Mouse (Mus musculus) embryonic stem cell, embryonic (primary cell): ENCODE measurements around the gene Car15.

Source experiments
- CTCF ChIA-PET, 4 experiments: fragments of 300-600 bp in 2 of 4; fragments of 350-600 bp in 2 of 4; sonication (Branson Sonifier 250); formaldehyde crosslinking; loops; one replicate each; lab custom pipeline; 2022; ENCODE audit warnings: inconsistent platforms in 2 of 4; lab: Charles Lee
- POLR2A ChIA-PET, 4 experiments: fragments of 300-600 bp in 2 of 4; fragments of 350-600 bp in 2 of 4; sonication (Branson Sonifier 250); formaldehyde crosslinking; loops; one replicate each; lab custom pipeline; 2022; ENCODE audit warnings: antibody characterized with exemption in 4 of 4, inconsistent platforms in 1 of 4; lab: Charles Lee

Gene Car15

DNA sequence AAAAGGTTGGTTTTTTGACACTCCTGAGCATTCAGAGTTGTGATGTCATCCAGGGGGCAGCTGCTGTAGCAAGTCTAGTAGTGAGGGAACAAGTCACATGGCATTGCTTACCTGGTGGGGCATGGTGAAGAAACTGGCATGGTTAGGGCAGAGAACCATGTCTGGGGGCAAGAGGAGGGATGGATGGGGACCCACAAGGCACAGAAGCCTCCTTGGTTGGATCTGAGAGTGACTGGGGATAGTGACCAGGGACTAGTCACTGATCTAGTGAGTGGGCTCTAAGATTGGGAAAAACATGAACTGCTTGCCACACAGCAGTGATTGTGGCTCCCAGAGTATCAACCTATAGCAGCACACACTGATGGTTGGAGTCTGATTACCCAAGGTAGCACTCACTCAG is 38.6 kb downstream of the Car15 start:
- CTCF ChIA-PET = interaction anchor here in 1 of 4 experiments (1.5 kb wide), 1 partner anchor 15 kb away, joined by 5 read pairs; no protein-coding TSS in a partner anchor
- POLR2A ChIA-PET = interaction anchor here in 3 of 4 experiments (0.6 to 5.0 kb wide), 5 partner anchors 8 to 1973 kb away, joined by 4 to 33 read pairs (median 13); no protein-coding TSS in a partner anchor

DNA sequence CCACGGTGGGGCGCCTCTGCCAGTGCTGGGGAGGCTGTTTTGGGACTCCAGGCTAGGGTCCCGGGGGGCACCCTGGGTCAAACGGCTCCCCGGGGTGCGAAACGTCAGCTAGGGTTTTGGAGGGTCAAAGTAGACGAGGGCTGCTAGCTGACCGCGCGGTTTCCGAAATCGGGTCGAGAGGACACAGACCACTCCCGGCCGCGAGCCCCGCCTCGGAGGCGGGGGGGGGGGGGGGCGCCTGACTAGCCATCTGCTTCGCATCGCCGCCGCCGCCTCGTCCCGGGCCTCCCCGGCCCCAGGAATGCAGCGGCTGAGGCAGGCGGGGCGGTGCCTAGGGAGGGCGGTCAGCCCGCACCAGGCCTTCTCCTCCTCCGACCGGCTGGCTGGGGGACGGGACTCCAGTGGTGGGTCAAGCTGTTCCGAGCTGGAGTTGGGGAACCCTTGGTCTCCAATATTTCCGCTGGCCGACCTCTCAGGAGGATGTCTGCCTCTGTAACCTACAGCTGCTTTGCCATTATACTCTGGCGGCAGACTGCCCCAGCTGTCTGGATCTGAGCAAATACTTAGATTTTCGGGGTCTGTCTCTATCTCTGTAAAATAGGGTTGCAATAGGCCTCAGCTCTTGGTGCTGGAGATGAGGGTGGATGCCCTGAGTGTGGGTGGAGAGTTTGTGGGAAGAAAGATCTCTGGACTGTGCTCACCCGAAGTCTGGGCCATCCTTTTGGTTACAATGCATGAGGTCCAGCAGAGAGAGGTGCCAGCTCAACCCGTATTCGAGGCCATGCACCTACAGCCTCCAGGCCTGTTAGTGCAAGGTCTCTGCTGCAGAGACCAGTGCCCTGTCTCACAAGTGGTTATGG is 39.6 kb downstream of the Car15 start:
- CTCF ChIA-PET = interaction anchor here in 3 of 4 experiments (0.8 to 1.6 kb wide), 7 partner anchors 14 to 140 kb away, joined by 3 to 7 read pairs (median 5); partner anchors contain the start of gene Klhl22 (in 1 of the 3)

DNA sequence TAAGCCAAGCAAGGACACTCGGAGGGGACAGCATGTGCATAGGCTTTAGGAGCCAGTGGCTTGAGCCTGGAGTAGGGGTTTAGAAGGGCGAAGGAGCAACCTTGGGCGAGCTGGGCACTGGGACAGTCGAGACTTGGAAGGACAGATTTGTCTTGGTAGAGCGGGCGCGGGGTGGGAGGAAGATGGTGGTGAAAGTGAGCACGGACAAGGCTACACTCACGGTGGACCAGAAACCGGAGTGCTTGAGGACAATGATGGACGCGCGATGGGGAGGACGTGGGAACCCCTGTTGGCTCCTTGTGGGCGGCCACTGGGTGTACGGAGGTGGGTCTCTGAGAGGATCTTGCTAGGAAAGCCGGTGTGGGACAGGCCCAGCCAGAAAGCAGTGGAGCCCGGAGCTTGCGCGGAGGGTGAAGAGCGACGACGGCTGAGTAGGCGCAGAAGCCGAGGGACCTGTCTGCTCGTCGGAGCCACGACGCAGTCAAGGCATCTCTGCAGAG is 40.3 kb downstream of the Car15 start:
- ChIA-PET POLR2A (interaction anchor here in 3 of 4 experiments (0.7 to 5.0 kb wide), 12 partner anchors 9 to 161 kb away, joined by 3 to 33 read pairs (median 3); partner anchors contain the start of gene Klhl22 (in 2 of the 3)), CTCF (interaction anchor here in 2 of 4 experiments (0.6 to 1.7 kb wide), 6 partner anchors 9 to 54 kb away, joined by 3 to 6 read pairs (median 4); partner anchors contain the start of gene Klhl22 (in 1 of the 2))

More for the DNA sequence above, 39.6 kb downstream of the Car15 start:
- POLR2A ChIA-PET = interaction anchor here in 3 of 4 experiments (0.7 to 5.0 kb wide), 11 partner anchors 9 to 161 kb away, joined by 3 to 33 read pairs (median 3); partner anchors contain the start of genes Klhl22 (in 2 of the 3) and Ess2 (in 1 of the 3)

DNA sequence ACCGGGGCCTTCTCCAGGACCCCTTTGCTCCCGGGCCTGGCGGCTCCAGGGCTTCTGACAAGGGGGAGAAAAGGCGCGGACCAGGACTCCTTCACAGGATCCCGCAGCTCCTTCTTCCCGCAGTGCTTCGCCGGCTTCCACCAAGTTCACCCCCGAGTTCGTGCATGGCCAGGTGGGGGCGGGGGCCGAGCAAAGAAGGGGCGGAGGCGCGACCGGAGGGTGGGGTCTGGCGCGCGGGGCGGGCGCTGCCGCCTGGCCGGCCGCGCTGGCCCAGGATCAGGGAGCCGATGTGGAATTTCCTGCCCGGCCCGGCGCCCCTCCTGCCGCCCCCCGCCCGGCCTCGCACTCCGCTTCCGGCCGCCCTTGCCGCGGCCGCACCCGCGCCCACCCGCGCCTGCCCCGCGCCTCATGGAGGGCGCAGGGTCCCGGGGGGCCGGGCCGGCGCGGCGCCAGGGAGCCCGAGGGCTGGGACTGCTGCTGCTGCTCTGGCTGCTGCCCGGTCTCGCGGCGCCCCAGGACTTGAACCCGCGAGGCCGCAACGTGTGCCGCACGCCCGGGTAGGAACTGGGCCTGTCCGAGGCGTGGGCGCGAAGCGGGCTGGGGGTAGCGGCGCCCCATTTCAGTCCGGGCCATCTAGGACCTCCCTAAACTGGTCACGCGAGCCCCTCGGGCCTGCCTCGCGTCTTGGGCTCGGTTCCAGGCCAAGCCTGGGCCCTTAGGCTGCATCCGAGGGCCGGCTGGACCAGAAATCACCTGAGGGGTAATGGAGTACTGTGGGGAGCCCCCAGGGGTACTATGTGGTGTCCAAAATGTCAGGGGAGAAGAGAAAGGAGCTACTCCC is 41.0 kb downstream of the Car15 start, which contains the start of gene Scarf2:
Scarf2 (plus strand) TSS at position 312 of the 841 bp plus-strand sequence.
- POLR2A ChIA-PET = interaction anchor here (0.6 to 5.0 kb wide), 19 partner anchors 9 to 176 kb away, joined by 3 to 33 read pairs (median 4); partner anchors contain the start of gene Klhl22 (in 3 of the 4)
- CTCF ChIA-PET = interaction anchor here in 3 of 4 experiments (0.6 to 1.8 kb wide), 10 partner anchors 10 to 239 kb away, joined by 3 to 6 read pairs (median 4); no protein-coding TSS in a partner anchor

DNA sequence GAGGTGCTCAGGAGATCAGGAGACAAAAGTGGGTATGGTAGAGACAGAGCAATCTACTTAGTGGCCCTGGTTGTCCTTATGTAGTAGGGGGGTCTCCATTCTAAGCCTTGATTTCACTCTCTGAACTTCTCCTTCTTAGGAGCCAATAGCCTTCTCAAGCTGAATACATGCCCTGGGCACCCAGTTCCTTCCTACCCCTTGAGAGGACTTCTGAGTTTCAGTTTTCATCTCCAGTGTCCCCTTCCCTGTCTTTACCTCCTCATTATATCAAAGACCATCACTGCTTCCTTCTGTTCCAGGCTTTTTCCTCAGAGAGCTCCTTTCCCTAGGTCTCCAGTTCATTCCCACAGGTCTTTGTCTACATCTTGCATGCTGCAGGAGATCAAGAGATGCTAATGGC is 41.6 kb downstream of the Car15 start:
- POLR2A ChIA-PET = interaction anchor here (0.6 to 5.0 kb wide), 17 partner anchors 10 to 293 kb away, joined by 3 to 33 read pairs (median 3); partner anchors contain the start of gene Klhl22 (in 2 of the 4)
- CTCF ChIA-PET = interaction anchor here in 3 of 4 experiments (0.5 to 1.8 kb wide), 9 partner anchors 11 to 238 kb away, joined by 3 to 5 read pairs (median 3); no protein-coding TSS in a partner anchor

DNA sequence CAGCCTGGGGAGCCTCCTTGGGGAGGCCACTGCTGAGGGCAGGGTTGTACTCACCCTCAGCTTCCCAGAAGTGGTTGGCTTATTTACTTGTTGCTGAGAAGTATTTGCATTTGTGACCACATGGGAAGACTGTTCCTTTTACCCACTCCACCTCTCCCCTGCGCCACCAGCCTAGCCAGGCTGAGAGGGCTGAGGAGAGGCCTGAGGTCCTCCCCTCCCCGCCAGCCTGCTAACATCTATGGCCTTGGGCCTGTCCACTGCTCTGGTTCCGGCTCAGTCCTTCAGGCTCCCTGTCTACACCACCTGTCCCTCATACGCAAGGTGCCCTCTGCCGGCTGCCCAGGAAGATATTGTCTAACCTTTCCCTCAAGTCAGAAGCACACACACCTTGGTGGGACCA is 42.5 kb downstream of the Car15 start:
- ChIA-PET CTCF (interaction anchor here in 3 of 4 experiments (0.5 to 1.8 kb wide), 7 partner anchors 10 to 237 kb away, joined by 3 to 5 read pairs (median 4); no protein-coding TSS in a partner anchor), POLR2A (interaction anchor here in 3 of 4 experiments (0.8 to 5.0 kb wide), 14 partner anchors 9 to 452 kb away, joined by 3 to 33 read pairs (median 4); partner anchors contain the start of gene Klhl22 (in 1 of the 3))

DNA sequence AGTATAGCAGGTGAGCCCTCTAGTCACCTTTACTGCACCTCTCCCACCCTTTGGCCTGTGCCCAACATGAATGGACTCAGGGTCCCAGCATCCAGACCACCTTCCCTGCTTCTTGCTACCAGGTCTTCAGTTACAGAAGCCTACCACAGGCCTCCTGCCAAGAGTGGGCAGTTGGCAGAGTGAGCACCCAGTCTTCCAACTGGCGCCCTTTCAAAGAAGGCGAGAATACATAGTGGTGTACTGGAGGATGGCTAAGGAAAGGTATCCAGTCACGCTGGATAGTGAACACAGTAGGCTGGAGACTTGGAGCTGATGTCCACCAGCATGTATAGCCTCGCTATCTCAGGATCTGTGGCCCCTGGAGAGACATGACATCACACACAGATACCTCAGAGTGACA is 44.1 kb downstream of the Car15 start:
- ChIA-PET POLR2A (interaction anchor here in 3 of 4 experiments (0.5 to 1.2 kb wide), 3 partner anchors 14 to 31 kb away, joined by 3 to 7 read pairs (median 3); no protein-coding TSS in a partner anchor), CTCF (interaction anchor here in 1 of 4 experiments (0.7 kb wide), 1 partner anchor 19 kb away, joined by 3 read pairs; no protein-coding TSS in a partner anchor)

DNA sequence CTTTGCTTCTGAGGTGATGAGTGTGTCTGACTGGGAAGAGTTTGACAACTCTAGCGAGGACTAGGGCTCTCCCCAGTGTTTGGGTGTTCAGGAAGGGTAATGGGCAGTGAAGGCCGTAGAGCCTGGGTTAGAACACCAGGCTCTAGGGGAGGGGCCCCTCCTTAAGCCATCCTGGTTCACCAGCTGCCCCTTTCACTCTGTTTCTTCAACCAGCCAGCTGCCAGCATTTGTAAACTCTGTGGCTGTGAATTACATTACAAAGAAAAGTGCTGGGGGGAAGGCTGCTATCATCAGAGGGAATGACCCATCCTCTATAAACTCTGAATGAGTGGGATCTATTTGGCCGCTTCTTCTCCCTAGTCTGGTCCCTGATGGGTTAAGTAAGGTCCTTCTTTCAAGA is 45.4 kb downstream of the Car15 start:
- POLR2A ChIA-PET = interaction anchor here in 1 of 4 experiments (1.0 to 2.0 kb wide), 3 partner anchors 10 to 33 kb away, joined by 5 read pairs; no protein-coding TSS in a partner anchor

DNA sequence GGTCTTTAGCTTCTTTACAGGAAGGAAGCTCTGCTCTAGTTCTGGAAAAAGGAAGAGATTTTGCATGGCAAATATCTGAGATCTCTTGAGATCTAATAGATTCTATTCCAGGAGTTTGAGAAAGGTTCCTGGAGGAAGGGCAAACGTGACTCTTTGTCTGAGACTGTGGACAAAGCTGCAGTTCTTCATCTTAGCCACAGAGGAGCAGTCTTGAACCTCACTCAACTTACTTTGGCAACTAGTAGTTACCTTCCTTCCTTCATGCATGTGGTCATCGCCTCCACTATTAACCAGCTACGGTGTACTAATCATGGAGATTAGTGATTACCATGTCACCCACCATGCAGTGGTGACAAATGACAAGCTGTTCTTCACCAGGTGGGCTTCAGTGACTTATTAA is 52.8 kb downstream of the Car15 start:
- CTCF ChIA-PET = interaction anchor here in 3 of 4 experiments (0.9 to 2.3 kb wide), 10 partner anchors 9 to 426 kb away, joined by 3 to 6 read pairs (median 4); no protein-coding TSS in a partner anchor
- POLR2A ChIA-PET = interaction anchor here in 3 of 4 experiments (0.6 to 2.8 kb wide), 8 partner anchors 9 to 304 kb away, joined by 3 to 17 read pairs (median 4); partner anchors contain the start of gene Scarf2 (in 1 of the 3)

More for the DNA sequence above, 45.4 kb downstream of the Car15 start:
- CTCF ChIA-PET = no interaction called here
